Mouse (Mus musculus): ENCODE data around the gene Mtcl1. TPM values are rescaled to one million over a fixed set of nuclear protein-coding genes. Genes with fewer than 3 reads are reported as not detected.

Mtcl1 gene
- total and polyA plus RNA-seq, 2 experiments from 2014 or later = 0.57 to 5.6 TPM

- no peaks in the 10 kb centered on the region for H3K36me3 ChIP-seq (replicated peaks; ENCODE audit: control insufficient read depth, insufficient read depth, low read length)
- TF ChIP-seq CTCF (IDR thresholded peaks at IDR 0.05; ENCODE audit: low read depth) = no peak
- no peak for TF ChIP-seq EP300 (IDR thresholded peaks at IDR 0.05; ENCODE audit: low read depth)
- H3K4me2 ChIP-seq (ENCODE audit: low read depth, low read length) = no peak overlapping the region
- no peak overlapping the region for H3K4me3 ChIP-seq (ENCODE audit: low read depth, low read length)
- no peak for DNase-seq (ENCODE audit: low spot score)
- H3K9me3 ChIP-seq (replicated peaks; ENCODE audit: control insufficient read depth, low read length) = no peaks in the 10 kb centered on the region
- no peak for ATAC-seq (ENCODE audit: insufficient read depth, low read depth)
- 74% methylated on average over 7 of the region's 7 CpGs for WGBS
- no peaks in the 10 kb centered on the region for H3K27me3 ChIP-seq (ENCODE audit: control insufficient read depth, insufficient read depth, low read length)
- no peak overlapping the region for H3K9ac ChIP-seq (replicated peaks; ENCODE audit: low read depth, low read length)
- H3K4me1 ChIP-seq (ENCODE audit: control insufficient read depth, insufficient read depth) = no peaks in the 10 kb centered on the region
- H3K27ac ChIP-seq (ENCODE audit: low read depth) = no peak overlapping the region
These were observed 147.6 kb downstream of the Mtcl1 start for GRCm38 (mm10) chr17:66301906-66302305.

GRCm38 (mm10) chr17:66301267-66301666 lies 148.3 kb downstream of the Mtcl1 start:
- no peak overlapping the region for H3K27ac ChIP-seq (ENCODE audit: low read depth)
- DNase-seq (ENCODE audit: low spot score) (no peak), ATAC-seq (ENCODE audit: insufficient read depth, low read depth) (no peak)
- H3K9me3 ChIP-seq (replicated peaks; ENCODE audit: control insufficient read depth, low read length) = no peaks in the 10 kb centered on the region
- no peak overlapping the region for H3K9ac ChIP-seq (replicated peaks; ENCODE audit: low read depth, low read length)
- no peaks in the 10 kb centered on the region for H3K36me3 ChIP-seq (replicated peaks; ENCODE audit: control insufficient read depth, insufficient read depth, low read length)
- TF ChIP-seq CTCF (IDR thresholded peaks at IDR 0.05; ENCODE audit: low read depth) = no peak
- no peak for TF ChIP-seq EP300 (IDR thresholded peaks at IDR 0.05; ENCODE audit: low read depth)
- no peak overlapping the region for H3K4me2 ChIP-seq (ENCODE audit: low read depth, low read length)
- no peaks in the 10 kb centered on the region for H3K27me3 ChIP-seq (ENCODE audit: control insufficient read depth, insufficient read depth, low read length)
- WGBS = 72% methylated on average over 4 of the region's 4 CpGs
- H3K4me3 ChIP-seq (ENCODE audit: low read depth, low read length) = no peak overlapping the region
- no peaks in the 10 kb centered on the region for H3K4me1 ChIP-seq (ENCODE audit: control insufficient read depth, insufficient read depth)

- no peak overlapping the region for H3K4me3 ChIP-seq (ENCODE audit: low read depth, low read length)
- WGBS = 83% methylated on average over 3 of the region's 3 CpGs
- no peaks in the 10 kb centered on the region for H3K36me3 ChIP-seq (replicated peaks; ENCODE audit: control insufficient read depth, insufficient read depth, low read length)
- no peak overlapping the region for H3K27ac ChIP-seq (ENCODE audit: low read depth)
- no peak for TF ChIP-seq EP300 (IDR thresholded peaks at IDR 0.05; ENCODE audit: low read depth)
- no peak for TF ChIP-seq CTCF (IDR thresholded peaks at IDR 0.05; ENCODE audit: low read depth)
- no peak overlapping the region for H3K4me2 ChIP-seq (ENCODE audit: low read depth, low read length)
- no peak overlapping the region for H3K9ac ChIP-seq (replicated peaks; ENCODE audit: low read depth, low read length)
- ATAC-seq (ENCODE audit: insufficient read depth, low read depth) (no peak), DNase-seq (ENCODE audit: low spot score) (no peak)
- H3K9me3 ChIP-seq (replicated peaks; ENCODE audit: control insufficient read depth, low read length) = no peaks in the 10 kb centered on the region
- no peaks in the 10 kb centered on the region for H3K4me1 ChIP-seq (ENCODE audit: control insufficient read depth, insufficient read depth)
- H3K27me3 ChIP-seq (ENCODE audit: control insufficient read depth, insufficient read depth, low read length) = no peaks in the 10 kb centered on the region
These were observed 151.8 kb downstream of the Mtcl1 start for GRCm38 (mm10) chr17:66297721-66298120.

- ATAC-seq (ENCODE audit: insufficient read depth, low read depth) (no peak), DNase-seq (ENCODE audit: low spot score) (no peak)
- WGBS = 88% methylated on average over 4 of the region's 4 CpGs
- no peaks in the 10 kb centered on the region for H3K27me3 ChIP-seq (ENCODE audit: control insufficient read depth, insufficient read depth, low read length)
- no peaks in the 10 kb centered on the region for H3K4me1 ChIP-seq (ENCODE audit: control insufficient read depth, insufficient read depth)
- H3K27ac ChIP-seq (ENCODE audit: low read depth) = no peak overlapping the region
- H3K4me3 ChIP-seq (ENCODE audit: low read depth, low read length) = no peak overlapping the region
- TF ChIP-seq EP300 (IDR thresholded peaks at IDR 0.05; ENCODE audit: low read depth) = no peak
- TF ChIP-seq CTCF (IDR thresholded peaks at IDR 0.05; ENCODE audit: low read depth) = no peak
- H3K9ac ChIP-seq (replicated peaks; ENCODE audit: low read depth, low read length) = no peak overlapping the region
- no peak overlapping the region for H3K4me2 ChIP-seq (ENCODE audit: low read depth, low read length)
- no peaks in the 10 kb centered on the region for H3K36me3 ChIP-seq (replicated peaks; ENCODE audit: control insufficient read depth, insufficient read depth, low read length)
- peaks cover 4% of the 10 kb centered on the region; the same call in 1 of the 2 replicates for H3K9me3 ChIP-seq (replicated peaks; ENCODE audit: control insufficient read depth, low read length)
These were observed 156.0 kb downstream of the Mtcl1 start for GRCm38 (mm10) chr17:66293581-66293980.

- Histone ChIP-seq H3K27me3 (ENCODE audit: control insufficient read depth, insufficient read depth, low read length) (no peaks in the 10 kb centered on the region), H3K9me3 (replicated peaks; ENCODE audit: control insufficient read depth, low read length) (peaks cover 4% of the 10 kb centered on the region; the same call in 1 of the 2 replicates), H3K9ac (replicated peaks; ENCODE audit: low read depth, low read length) (no peak overlapping the region), H3K27ac (ENCODE audit: low read depth) (no peak overlapping the region), H3K36me3 (replicated peaks; ENCODE audit: control insufficient read depth, insufficient read depth, low read length) (no peaks in the 10 kb centered on the region), H3K4me1 (ENCODE audit: control insufficient read depth, insufficient read depth) (no peaks in the 10 kb centered on the region), H3K4me3 (ENCODE audit: low read depth, low read length) (no peak overlapping the region), H3K4me2 (ENCODE audit: low read depth, low read length) (no peak overlapping the region)
- TF ChIP-seq EP300 (IDR thresholded peaks at IDR 0.05; ENCODE audit: low read depth) (no peak), CTCF (IDR thresholded peaks at IDR 0.05; ENCODE audit: low read depth) (no peak)
- WGBS = 83% methylated on average over 4 of the region's 4 CpGs
- DNase-seq (ENCODE audit: low spot score) (no peak), ATAC-seq (ENCODE audit: insufficient read depth, low read depth) (no peak)
These were observed 159.7 kb downstream of the Mtcl1 start for GRCm38 (mm10) chr17:66289894-66290293.

Other genes with a start within 250 kb of the Mtcl1 start
- gene Rab12, start 70.0 kb upstream of the Mtcl1 start, total RNA-seq (2014; rRNA removed; ENCODE audit: low replicate concordance) = 48.8 and 52.5 TPM in 2 replicates
- gene Rab12, start 70.0 kb upstream of the Mtcl1 start, polyA plus RNA-seq (2015; fragmentation: Nextera tagmentation; extraction: Ambion mirVana) = 56.4 and 56.6 TPM in 2 replicates
- not detected in 2 replicates for gene Themis3, start 144.9 kb upstream of the Mtcl1 start, total RNA-seq (2014; rRNA removed; ENCODE audit: low replicate concordance)
- gene Themis3, start 144.9 kb upstream of the Mtcl1 start, polyA plus RNA-seq (2015; fragmentation: Nextera tagmentation; extraction: Ambion mirVana) = not detected in 2 replicates

Measured in heart, postnatal 0 days (tissue).